Mouse (Mus musculus): ENCODE data around the gene Trcg1. TPM values are rescaled to one million over a fixed set of nuclear protein-coding genes. Genes with fewer than 3 reads are reported as not detected.

Gene Trcg1
- polyA plus RNA-seq, 1 experiment from 2014 or later: not detected

GRCm38 (mm10) chr9:57244106-57244685 lies 7.8 kb downstream of the Trcg1 start:
- WGBS: 39% methylated on average over 7 of the region's 7 CpGs
- Histone ChIP-seq H3K36me3 (ENCODE audit: control insufficient read depth, insufficient read depth) (no peaks in the 10 kb centered on the region), H3K27me3 (replicated peaks; ENCODE audit: control insufficient read depth, insufficient read depth, low read length) (no peaks in the 10 kb centered on the region), H3K4me2 (ENCODE audit: low read length) (no peak overlapping the region), H3K9ac (replicated peaks; ENCODE audit: low read depth, low read length) (no peak overlapping the region), H3K4me3 (replicated peaks; ENCODE audit: low read length) (no peak overlapping the region), H3K4me1 (replicated peaks; ENCODE audit: control insufficient read depth, insufficient read depth, low read length) (no peaks in the 10 kb centered on the region), H3K27ac (ENCODE audit: low read length) (no peak overlapping the region), H3K9me3 (ENCODE audit: control insufficient read depth, low read length) (no peaks in the 10 kb centered on the region)
- no peak; the same call in 1 of the 2 replicates for ATAC-seq

- Histone ChIP-seq H3K9ac (replicated peaks; ENCODE audit: low read depth, low read length) (no peak overlapping the region), H3K27me3 (replicated peaks; ENCODE audit: control insufficient read depth, insufficient read depth, low read length) (no peaks in the 10 kb centered on the region), H3K4me3 (replicated peaks; ENCODE audit: low read length) (no peak overlapping the region), H3K27ac (ENCODE audit: low read length) (no peak overlapping the region), H3K4me1 (replicated peaks; ENCODE audit: control insufficient read depth, insufficient read depth, low read length) (no peaks in the 10 kb centered on the region), H3K4me2 (ENCODE audit: low read length) (no peak overlapping the region), H3K9me3 (ENCODE audit: control insufficient read depth, low read length) (no peaks in the 10 kb centered on the region), H3K36me3 (ENCODE audit: control insufficient read depth, insufficient read depth) (no peaks in the 10 kb centered on the region)
- WGBS: 91% methylated on average over 5 of the region's 5 CpGs
- no peak for ATAC-seq
These were observed 10.1 kb downstream of the Trcg1 start for GRCm38 (mm10) chr9:57246482-57246881.

GRCm38 (mm10) chr9:57247201-57247671 lies 10.9 kb downstream of the Trcg1 start:
- H3K4me3 ChIP-seq (replicated peaks; ENCODE audit: low read length): no peak overlapping the region
- no peaks in the 10 kb centered on the region for H3K27me3 ChIP-seq (replicated peaks; ENCODE audit: control insufficient read depth, insufficient read depth, low read length)
- no peaks in the 10 kb centered on the region for H3K36me3 ChIP-seq (ENCODE audit: control insufficient read depth, insufficient read depth)
- no peak overlapping the region for H3K9ac ChIP-seq (replicated peaks; ENCODE audit: low read depth, low read length)
- no peak overlapping the region for H3K27ac ChIP-seq (ENCODE audit: low read length)
- ATAC-seq: no peak
- no peaks in the 10 kb centered on the region for H3K9me3 ChIP-seq (ENCODE audit: control insufficient read depth, low read length)
- 64% methylated on average over 8 of the region's 8 CpGs for WGBS
- no peaks in the 10 kb centered on the region for H3K4me1 ChIP-seq (replicated peaks; ENCODE audit: control insufficient read depth, insufficient read depth, low read length)
- no peak overlapping the region for H3K4me2 ChIP-seq (ENCODE audit: low read length)

- H3K9me3 ChIP-seq (ENCODE audit: control insufficient read depth, low read length): no peaks in the 10 kb centered on the region
- ATAC-seq: no peak
- H3K4me1 ChIP-seq (replicated peaks; ENCODE audit: control insufficient read depth, insufficient read depth, low read length): no peaks in the 10 kb centered on the region
- no peak overlapping the region for H3K27ac ChIP-seq (ENCODE audit: low read length)
- H3K4me3 ChIP-seq (replicated peaks; ENCODE audit: low read length): no peak overlapping the region
- no peak overlapping the region for H3K9ac ChIP-seq (replicated peaks; ENCODE audit: low read depth, low read length)
- H3K27me3 ChIP-seq (replicated peaks; ENCODE audit: control insufficient read depth, insufficient read depth, low read length): no peaks in the 10 kb centered on the region
- H3K4me2 ChIP-seq (ENCODE audit: low read length): no peak overlapping the region
- H3K36me3 ChIP-seq (ENCODE audit: control insufficient read depth, insufficient read depth): no peaks in the 10 kb centered on the region
- WGBS: 76% methylated on average over 7 of the region's 7 CpGs
These were observed 11.9 kb downstream of the Trcg1 start for GRCm38 (mm10) chr9:57248030-57248942.

- H3K27ac ChIP-seq (ENCODE audit: low read length): no peak overlapping the region
- WGBS: 89% methylated on average over 4 of the region's 4 CpGs
- no peaks in the 10 kb centered on the region for H3K36me3 ChIP-seq (ENCODE audit: control insufficient read depth, insufficient read depth)
- H3K9me3 ChIP-seq (ENCODE audit: control insufficient read depth, low read length): no peaks in the 10 kb centered on the region
- H3K4me3 ChIP-seq (replicated peaks; ENCODE audit: low read length): no peak overlapping the region
- no peak overlapping the region for H3K9ac ChIP-seq (replicated peaks; ENCODE audit: low read depth, low read length)
- no peaks in the 10 kb centered on the region for H3K27me3 ChIP-seq (replicated peaks; ENCODE audit: control insufficient read depth, insufficient read depth, low read length)
- no peaks in the 10 kb centered on the region for H3K4me1 ChIP-seq (replicated peaks; ENCODE audit: control insufficient read depth, insufficient read depth, low read length)
- no peak for ATAC-seq
- H3K4me2 ChIP-seq (ENCODE audit: low read length): no peak overlapping the region
These were observed 13.7 kb downstream of the Trcg1 start for GRCm38 (mm10) chr9:57250026-57250425.

- H3K27me3 ChIP-seq (replicated peaks; ENCODE audit: control insufficient read depth, insufficient read depth, low read length): no peaks in the 10 kb centered on the region
- H3K36me3 ChIP-seq (ENCODE audit: control insufficient read depth, insufficient read depth): no peaks in the 10 kb centered on the region
- no peak overlapping the region for H3K27ac ChIP-seq (ENCODE audit: low read length)
- no peaks in the 10 kb centered on the region for H3K9me3 ChIP-seq (ENCODE audit: control insufficient read depth, low read length)
- H3K9ac ChIP-seq (replicated peaks; ENCODE audit: low read depth, low read length): no peak overlapping the region
- H3K4me2 ChIP-seq (ENCODE audit: low read length): no peak overlapping the region
- WGBS: 92% methylated on average over 2 of the region's 2 CpGs
- no peak for ATAC-seq
- H3K4me3 ChIP-seq (replicated peaks; ENCODE audit: low read length): no peak overlapping the region
- H3K4me1 ChIP-seq (replicated peaks; ENCODE audit: control insufficient read depth, insufficient read depth, low read length): no peaks in the 10 kb centered on the region
These were observed 14.8 kb downstream of the Trcg1 start for GRCm38 (mm10) chr9:57251139-57251538.

GRCm38 (mm10) chr9:57254061-57254460 lies 17.7 kb downstream of the Trcg1 start:
- H3K4me1 ChIP-seq (replicated peaks; ENCODE audit: control insufficient read depth, insufficient read depth, low read length): no peaks in the 10 kb centered on the region
- no peak overlapping the region for H3K9ac ChIP-seq (replicated peaks; ENCODE audit: low read depth, low read length)
- no peak overlapping the region for H3K4me3 ChIP-seq (replicated peaks; ENCODE audit: low read length)
- no peaks in the 10 kb centered on the region for H3K9me3 ChIP-seq (ENCODE audit: control insufficient read depth, low read length)
- ATAC-seq: no peak
- H3K4me2 ChIP-seq (ENCODE audit: low read length): no peak overlapping the region
- H3K27ac ChIP-seq (ENCODE audit: low read length): no peak overlapping the region
- 87% methylated on average over 7 of the region's 7 CpGs for WGBS
- H3K27me3 ChIP-seq (replicated peaks; ENCODE audit: control insufficient read depth, insufficient read depth, low read length): no peaks in the 10 kb centered on the region
- no peaks in the 10 kb centered on the region for H3K36me3 ChIP-seq (ENCODE audit: control insufficient read depth, insufficient read depth)

GRCm38 (mm10) chr9:57254823-57255495 lies 18.6 kb downstream of the Trcg1 start:
- Histone ChIP-seq H3K4me2 (ENCODE audit: low read length) (no peak overlapping the region), H3K4me1 (replicated peaks; ENCODE audit: control insufficient read depth, insufficient read depth, low read length) (no peaks in the 10 kb centered on the region), H3K36me3 (ENCODE audit: control insufficient read depth, insufficient read depth) (no peaks in the 10 kb centered on the region), H3K9ac (replicated peaks; ENCODE audit: low read depth, low read length) (no peak overlapping the region), H3K27ac (ENCODE audit: low read length) (no peak overlapping the region), H3K4me3 (replicated peaks; ENCODE audit: low read length) (no peak overlapping the region), H3K27me3 (replicated peaks; ENCODE audit: control insufficient read depth, insufficient read depth, low read length) (no peaks in the 10 kb centered on the region), H3K9me3 (ENCODE audit: control insufficient read depth, low read length) (no peaks in the 10 kb centered on the region)
- ATAC-seq: no peak
- WGBS: 87% methylated on average over 9 of the region's 9 CpGs

GRCm38 (mm10) chr9:57256309-57256708 lies 20.0 kb downstream of the Trcg1 start:
- Histone ChIP-seq H3K9ac (replicated peaks; ENCODE audit: low read depth, low read length) (no peak overlapping the region), H3K4me3 (replicated peaks; ENCODE audit: low read length) (no peak overlapping the region)

More at GRCm38 (mm10) chr9:57256309-57256708, 20.0 kb downstream of the Trcg1 start:
- Histone ChIP-seq H3K27ac (ENCODE audit: low read length) (no peak overlapping the region), H3K4me1 (replicated peaks; ENCODE audit: control insufficient read depth, insufficient read depth, low read length) (peaks cover 6% of the 10 kb centered on the region), H3K4me2 (ENCODE audit: low read length) (no peak overlapping the region), H3K36me3 (ENCODE audit: control insufficient read depth, insufficient read depth) (no peaks in the 10 kb centered on the region), H3K9me3 (ENCODE audit: control insufficient read depth, low read length) (no peaks in the 10 kb centered on the region), H3K27me3 (replicated peaks; ENCODE audit: control insufficient read depth, insufficient read depth, low read length) (0 out of 2 replicates have a peak, but pooled peaks cover 4% of the 10 kb centered on the region)
- WGBS: 95% methylated on average over 20 of the region's 20 CpGs
- no peak for ATAC-seq
